Mouse (Mus musculus) colon, adult 2 months (tissue): ENCODE results near the gene Smim8. TPM values are rescaled to one million over a fixed set of nuclear protein-coding genes. Genes with fewer than 3 reads are reported as not detected.

Source experiments
- polyA plus RNA-seq: library from polyadenylated mRNA; depleted of rRNA; stranded (reverse); fragments of >200 nt; gene quantifications from 2 replicates; pipeline ENCODE4 v1.2.3, GENCODE M21; 2012; rRNA removed

The Smim8 gene
- 1.9 and 2.0 TPM in 2 replicates for polyA plus RNA-seq

DNA sequence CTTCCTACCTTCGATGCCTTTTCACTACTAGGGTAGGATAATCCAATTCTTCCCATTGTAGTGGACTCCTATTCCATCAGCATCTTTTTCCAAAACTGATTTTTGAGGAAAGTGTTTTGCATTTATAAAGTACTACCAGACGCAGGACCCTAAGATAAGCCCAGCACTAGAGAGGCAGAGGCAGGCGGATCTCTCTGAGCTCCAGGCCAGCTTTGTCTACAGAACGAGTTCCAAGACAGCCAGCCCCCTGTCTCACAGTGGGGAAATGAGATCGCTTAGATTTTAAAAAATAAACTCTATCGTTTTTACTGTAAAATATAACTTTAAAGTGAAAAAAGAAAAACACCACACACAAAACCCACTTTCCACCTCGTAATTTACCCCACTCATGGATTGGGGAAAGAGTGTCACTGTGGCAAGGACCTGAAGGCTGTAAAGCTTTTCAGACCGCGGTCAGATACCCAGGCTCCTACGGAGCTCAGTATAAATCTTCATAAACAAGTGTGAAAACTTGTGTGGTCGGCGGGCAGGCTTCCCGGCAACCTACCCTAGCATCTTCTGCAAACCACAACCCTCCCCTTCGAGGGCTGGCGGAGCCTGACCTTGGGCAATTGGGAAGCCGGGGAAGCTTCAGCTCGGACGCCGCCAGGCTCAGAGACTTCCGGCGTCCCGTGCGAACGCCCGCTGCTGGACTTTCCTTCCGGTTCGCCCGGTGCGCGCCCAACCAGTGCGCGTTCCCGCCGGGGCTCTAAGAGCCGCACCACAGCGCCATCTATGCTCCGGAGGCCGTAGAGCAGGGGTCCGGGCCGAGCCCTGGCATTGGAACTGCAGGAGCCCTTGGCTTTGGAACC is at the start of gene Smim8:
TSS of gene Smim8 (minus strand) at position 747 of the 851 bp plus-strand sequence.

DNA sequence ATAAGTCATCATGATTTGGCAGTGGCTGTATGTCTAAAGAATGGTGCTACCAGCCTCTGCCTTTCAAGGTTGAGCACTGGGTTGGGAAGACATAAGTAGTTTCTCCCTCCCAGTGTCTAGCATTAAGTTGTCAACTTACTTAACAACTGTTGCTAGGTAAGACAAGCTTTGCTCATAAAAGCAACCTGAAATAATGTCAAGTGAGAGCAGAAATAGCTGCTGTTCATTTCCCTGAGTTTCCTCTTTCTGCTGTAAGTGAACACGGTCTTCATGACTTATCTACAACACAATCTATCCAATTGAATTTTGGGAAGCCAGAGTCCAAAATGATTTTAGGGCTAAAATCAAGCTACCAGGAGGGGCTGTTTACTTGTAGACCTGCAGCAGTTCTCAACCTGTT is 22.1 kb downstream of the Smim8 start, which contains the start of gene Gm136:
TSS of gene Gm136 (minus strand) at position 101 of the 400 bp plus-strand sequence.

GRCm38 (mm10) chr4:34729851-34730341 is 48.3 kb downstream of the Smim8 start, which contains the start of gene Cfap206:
Gene Cfap206 (minus strand): TSS chr4:34730206.

Other genes starting within 250 kb of the Smim8 start
- gene Akirin2, start 227.5 kb downstream of the Smim8 start, polyA plus RNA-seq: 27.1 and 31.5 TPM in 2 replicates
- 5.9 and 6.9 TPM in 2 replicates for gene Orc3, start 163.5 kb downstream of the Smim8 start, polyA plus RNA-seq
- 5.7 and 8.3 TPM in 2 replicates for gene Rars2, start 163.5 kb downstream of the Smim8 start, polyA plus RNA-seq
- 54.1 and 58.6 TPM in 2 replicates for gene Slc35a1, start 91.0 kb downstream of the Smim8 start, polyA plus RNA-seq
- gene Cfap206, start 48.2 kb downstream of the Smim8 start, polyA plus RNA-seq: 0.15 and 0.33 TPM in 2 replicates
- gene Gm136, start 22.2 kb downstream of the Smim8 start, polyA plus RNA-seq: not detected in 2 replicates
- gene Zfp292, start 104.5 kb upstream of the Smim8 start, polyA plus RNA-seq: 1.3 and 1.6 TPM in 2 replicates
- gene Cga, start 115.4 kb upstream of the Smim8 start, polyA plus RNA-seq: not detected in 2 replicates